ENCODE assay signal across 18 mouse cellular contexts in genomic region chr12:82139234-82140166, GRCm38 (mm10). TPM values are rescaled to one million over a fixed set of nuclear protein-coding genes. Genes with fewer than 3 reads are reported as not detected.
A peak's percentile ranks its signal among the peaks of the same experiment; 100 is the strongest.
DNase-seq lines count a peak whose midpoint lies in the region; ATAC-seq and TF ChIP-seq lines count a peak whose summit lies in the region.
"Had no signal": no experiment of that assay in that cellular context is flagged by ENCODE, and none has a peak within 500 bp of the region (broad histone marks: within the 10 kb centered on the region; RNA-seq: fewer than 3 reads in every experiment).

No protein-coding gene starts in this region.

- no peaks in the 10 kb centered on the region for H3K27me3 ChIP-seq in CH12.LX (replicated peaks)
- no peaks in the 10 kb centered on the region for H3K27me3 ChIP-seq in kidney, embryonic 14.5 days (ENCODE audit: control insufficient read depth, insufficient read depth, low read length)
- H3K27me3 ChIP-seq in heart, embryonic 11.5 days (ENCODE audit: control insufficient read depth, insufficient read depth, low read length): no peaks in the 10 kb centered on the region
- H3K27me3 ChIP-seq: embryonic facial prominence, embryonic 15.5 days had no signal

- no peaks in the 10 kb centered on the region for H3K79me2 ChIP-seq in CH12.LX (replicated peaks; ENCODE audit: control insufficient read depth, extremely low read depth, insufficient read depth, poor library complexity, severe bottlenecking)

- ATAC-seq in granulocyte monocyte progenitor cell, adult 5-6 weeks (replicated peaks; ENCODE audit: poor library complexity, severe bottlenecking): peak; percentile 79
- no peak for ATAC-seq in kidney, embryonic 14.5 days (ENCODE audit: low FRiP score, low TSS enrichment)
- no peak for ATAC-seq in monocyte, adult 5-6 weeks (replicated peaks; ENCODE audit: insufficient number of reproducible peaks, low FRiP score, low TSS enrichment, poor library complexity, severe bottlenecking)
- ATAC-seq in heart, embryonic 11.5 days (replicated peaks; ENCODE audit: insufficient number of reproducible peaks, low FRiP score, low TSS enrichment): no peak
- ATAC-seq: lung, postnatal 0 days had no signal

- H3K9me3 ChIP-seq in CH12.LX (replicated peaks; ENCODE audit: low read length): peaks cover 7% of the 10 kb centered on the region
- peaks cover 3% of the 10 kb centered on the region; the same call in 1 of the 2 replicates for H3K9me3 ChIP-seq in kidney, embryonic 14.5 days (ENCODE audit: control insufficient read depth, low read length)
- H3K9me3 ChIP-seq in heart, embryonic 11.5 days (replicated peaks; ENCODE audit: control insufficient read depth, low read length): no peaks in the 10 kb centered on the region
- H3K9me3 ChIP-seq: embryonic facial prominence, embryonic 15.5 days; forebrain, embryonic 12.5 days had no signal

- TF ChIP-seq POLR2A in CH12.LX (IDR thresholded peaks at IDR 0.05; ENCODE audit: low read depth, low read length): no peak

- WGBS in kidney, embryonic 14.5 days: 87% methylated on average over 17 of the region's 17 CpGs
- WGBS in heart, embryonic 11.5 days (ENCODE audit: insufficient replicate concordance): 89% methylated on average over 17 of the region's 17 CpGs

- TF ChIP-seq EP300 in CH12.LX (IDR thresholded peaks at IDR 0.05; ENCODE audit: low read length): peak; percentile 84

- peaks cover 3 to 28% of the 10 kb centered on the region in 2 experiments; a peak in 3 of 4 replicates for H3K4me1 ChIP-seq in CH12.LX (ENCODE audit: control insufficient read depth in 1 of 2, insufficient read depth in 2 of 2)
- no peaks in the 10 kb centered on the region for H3K4me1 ChIP-seq in kidney, embryonic 14.5 days (ENCODE audit: control insufficient read depth, insufficient read depth, low read length)
- H3K4me1 ChIP-seq in heart, embryonic 11.5 days (ENCODE audit: control insufficient read depth, insufficient read depth, low read length): no peaks in the 10 kb centered on the region
- H3K4me1 ChIP-seq: embryonic facial prominence, embryonic 15.5 days; forebrain, embryonic 12.5 days had no signal

- in situ Hi-C loops in CH12.LX (cut with MboI; ENCODE audit: low pct_ligation_motif_present, low pct_unique_long_range_greater_than_20kb, low sequenced_read_pairs): no loop called here

- dilution Hi-C loops in CH12.LX (cut with MboI; ENCODE audit: extremely low pct_ligation_motif_present, extremely low pct_unique_long_range_greater_than_20kb, low sequenced_read_pairs): no loop called here

- peak overlapping the region; percentile 72 for H3K27ac ChIP-seq in CH12.LX (ENCODE audit: insufficient read depth, low read depth)
- H3K27ac ChIP-seq in kidney, embryonic 14.5 days (ENCODE audit: low read depth, low read length): no peak overlapping the region
- no peak overlapping the region for H3K27ac ChIP-seq in heart, embryonic 11.5 days (ENCODE audit: low read depth, low read length)
- H3K27ac ChIP-seq: embryonic facial prominence, embryonic 15.5 days; forebrain, embryonic 12.5 days; liver, embryonic 14.5 days had no signal

- no peak for TF ChIP-seq RAD21 in CH12.LX (IDR thresholded peaks at IDR 0.05; ENCODE audit: low read depth, low read length)

- H3K9ac ChIP-seq in CH12.LX (ENCODE audit: insufficient read depth, low read depth): peak overlapping the region; percentile 30; the same call in 1 of the 2 replicates
- no peak overlapping the region for H3K9ac ChIP-seq in kidney, embryonic 14.5 days (ENCODE audit: low read depth, low read length)
- H3K9ac ChIP-seq in heart, embryonic 11.5 days (ENCODE audit: low read depth, low read length): no peak overlapping the region
- H3K9ac ChIP-seq: embryonic facial prominence, embryonic 15.5 days; forebrain, embryonic 12.5 days; liver, embryonic 14.5 days had no signal

- TF ChIP-seq CTCF in CH12.LX (conservative IDR thresholded peaks at IDR 0.05 in 1 of 2, IDR thresholded peaks at IDR 0.05 in 1 of 2; ENCODE audit: low read depth in 2 of 2, low read length in 2 of 2): no peak

- H3K4me2 ChIP-seq in CH12.LX (ENCODE audit: insufficient read depth, low read depth, poor library complexity, severe bottlenecking): peak overlapping the region; percentile 82
- no peak overlapping the region for H3K4me2 ChIP-seq in kidney, embryonic 14.5 days (replicated peaks; ENCODE audit: low read depth, low read length)
- H3K4me2 ChIP-seq in heart, embryonic 11.5 days: no peak overlapping the region
- H3K4me2 ChIP-seq: embryonic facial prominence, embryonic 15.5 days; forebrain, embryonic 12.5 days had no signal

- peak; percentile 11 for DNase-seq in adrenal gland, adult 2 months
- no peak for DNase-seq in adrenal gland, postnatal 4 days (ENCODE audit: low spot score in 2 of 2)
- peak; percentile 76 for DNase-seq in CH12.LX (ENCODE audit: extremely low read depth)
- peak; percentile 5 to 7 for DNase-seq in thymus, postnatal 10 days (ENCODE audit: low spot score in 2 of 2)
- DNase-seq: B cell, adult 2 months; cerebellum, adult 2 months; heart, adult 11 months; kidney, adult 2 months; right cerebral cortex, adult 18-20 months; spleen, adult 18-20 months had no signal

- H3K4me3 ChIP-seq in CH12.LX (replicated peaks in 1 of 3; ENCODE audit: low read depth in 2 of 3, low read length in 2 of 3, poor library complexity in 1 of 3): peak overlapping the region; percentile 6 to 41 (median 15)
- no peak overlapping the region for H3K4me3 ChIP-seq in kidney, embryonic 14.5 days (ENCODE audit: low read length)
- no peak overlapping the region for H3K4me3 ChIP-seq in heart, embryonic 11.5 days (ENCODE audit: low read depth, low read length)
- H3K4me3 ChIP-seq: embryonic facial prominence, embryonic 15.5 days; forebrain, embryonic 12.5 days had no signal

- no peaks in the 10 kb centered on the region for H3K36me3 ChIP-seq in CH12.LX (replicated peaks in 1 of 2; ENCODE audit: control insufficient read depth in 1 of 2, insufficient read depth in 1 of 2, low read length in 1 of 2)
- H3K36me3 ChIP-seq in kidney, embryonic 14.5 days (ENCODE audit: control insufficient read depth, insufficient read depth, low read length): no peaks in the 10 kb centered on the region
- H3K36me3 ChIP-seq in heart, embryonic 11.5 days (ENCODE audit: control insufficient read depth, insufficient read depth, low read length): no peaks in the 10 kb centered on the region
- H3K36me3 ChIP-seq: embryonic facial prominence, embryonic 15.5 days; forebrain, embryonic 12.5 days had no signal

TF ChIP-seq in CH12.LX, 34 proteins besides CTCF, POLR2A, EP300 and RAD21 (continues in another document):
- TF ChIP-seq ZKSCAN1 (IDR thresholded peaks at IDR 0.05; ENCODE audit: borderline replicate concordance, low read depth, low read length): no peak
- no peak; the same call in 1 of the 2 replicates for TF ChIP-seq SMC3 (IDR thresholded peaks at IDR 0.05; ENCODE audit: low read depth, low read length)
- TF ChIP-seq UBTF (IDR thresholded peaks at IDR 0.05; ENCODE audit: low read depth, low read length): no peak
- TF ChIP-seq SIN3A (IDR thresholded peaks at IDR 0.05; ENCODE audit: low read length): no peak
- peak; percentile 62 for TF ChIP-seq JUN (IDR thresholded peaks at IDR 0.05; ENCODE audit: insufficient read depth, low read depth, low read length)
- no peak for TF ChIP-seq USF1 (IDR thresholded peaks at IDR 0.05; ENCODE audit: low read depth, low read length)
- no peak for TF ChIP-seq NELFE (IDR thresholded peaks at IDR 0.05; ENCODE audit: low read depth, low read length)
- peak; percentile 72; the same call in 1 of the 2 replicates for TF ChIP-seq JUND (conservative IDR thresholded peaks at IDR 0.05; ENCODE audit: low read depth, low read length)
- TF ChIP-seq ZMIZ1 (IDR thresholded peaks at IDR 0.05; ENCODE audit: low read depth, low read length): no peak
- TF ChIP-seq MEF2A (IDR thresholded peaks at IDR 0.05; ENCODE audit: borderline replicate concordance, low read depth, low read length): no peak
- TF ChIP-seq MAZ (IDR thresholded peaks at IDR 0.05; ENCODE audit: low read depth, low read length): no peak
- no peak for TF ChIP-seq USF2 (conservative IDR thresholded peaks at IDR 0.05; ENCODE audit: low read depth, low read length)
- TF ChIP-seq E2F4 (IDR thresholded peaks at IDR 0.05; ENCODE audit: insufficient replicate concordance, low read depth, low read length): no peak
- TF ChIP-seq TBP (conservative IDR thresholded peaks at IDR 0.05; ENCODE audit: low read depth, low read length): no peak
- TF ChIP-seq GABPA (IDR thresholded peaks at IDR 0.05; ENCODE audit: insufficient replicate concordance, low read depth, low read length): no peak
- TF ChIP-seq RCOR1 (conservative IDR thresholded peaks at IDR 0.05; ENCODE audit: low read depth, low read length): no peak
- TF ChIP-seq CHD1 (IDR thresholded peaks at IDR 0.05; ENCODE audit: low read depth, low read length): no peak
- TF ChIP-seq ELF1 (IDR thresholded peaks at IDR 0.05; ENCODE audit: low read depth, low read length): no peak
- TF ChIP-seq MAFK (IDR thresholded peaks at IDR 0.05; ENCODE audit: insufficient replicate concordance, low read length): peak; percentile 74
- no peak for TF ChIP-seq ZC3H11A (IDR thresholded peaks at IDR 0.05; ENCODE audit: low read depth, low read length)
- TF ChIP-seq ZNF384 (IDR thresholded peaks at IDR 0.05; ENCODE audit: low read depth, low read length): no peak
- TF ChIP-seq CHD2 (IDR thresholded peaks at IDR 0.05; ENCODE audit: low read length): no peak
- TF ChIP-seq HCFC1 (IDR thresholded peaks at IDR 0.05; ENCODE audit: low read depth, low read length): no peak
- TF ChIP-seq NRF1 (IDR thresholded peaks at IDR 0.05; ENCODE audit: low read depth, low read length): no peak
- TF ChIP-seq ETS1 (conservative IDR thresholded peaks at IDR 0.05; ENCODE audit: low read depth, low read length): peak; percentile 38; the same call in 1 of the 2 replicates
- TF ChIP-seq MXI1 (IDR thresholded peaks at IDR 0.05; ENCODE audit: low read depth, low read length): no peak; the same call in 1 of the 2 replicates

RNA-seq across cellular contexts. Expression of gene Sipa1l1, which starts 29.6 kb away (rescaled TPM):
- total RNA-seq in adrenal gland, adult 2 months (2021): 10 to 100 TPM; 25.1 to 29.7 TPM
- 9.1 and 9.7 TPM in 2 replicates for polyA plus RNA-seq in adrenal gland, adult 2 months (2012; rRNA removed)
- 10 to 100 TPM; 32.7 to 40.0 TPM for total RNA-seq in adrenal gland, postnatal 4 days (2021)
- total RNA-seq in CH12.LX (2012; rRNA removed) (18.7 and 23.6 TPM in 2 replicates), CH12.LX (2014; rRNA removed) (13.6 and 15.1 TPM in 2 replicates)
- 36.7 and 37.5 TPM in 2 replicates for polyA plus RNA-seq in CH12.LX (2012; ENCODE audit: insufficient read length, low read depth)
- 37.1 and 43.1 TPM in 2 replicates for total RNA-seq in granulocyte monocyte progenitor cell, adult 5-6 weeks (2014; fragmentation: Nextera tagmentation)
- total RNA-seq in granulocyte monocyte progenitor cell, adult 5-6 weeks (2017): 26.6 and 30.9 TPM in 2 replicates
- 28.6 and 43.8 TPM in 2 replicates for polyA plus RNA-seq in kidney, embryonic 14.5 days (2014; fragmentation: Nextera tagmentation; extraction: Ambion mirVana)
- 44.5 to 87.6 TPM (median 61.0 TPM) in 3 replicates for total RNA-seq in monocyte, adult 5-6 weeks (2017)
- 33.5 and 37.2 TPM in 2 replicates for polyA plus RNA-seq in heart, embryonic 11.5 days (2014; fragmentation: Nextera tagmentation; extraction: Ambion mirVana)

Comparison
In these comparisons a context has a peak if more than half of its experiments do, and no peak if none do; other contexts are left out.
1. DNase-seq: peak in adrenal gland, adult 2 months (single experiment), CH12.LX (single experiment) and thymus, postnatal 10 days (2 of 2); none in adrenal gland, postnatal 4 days (0 of 2).
2. H3K4me3 ChIP-seq: peak in CH12.LX (3 of 3); none in kidney, embryonic 14.5 days (single experiment) and heart, embryonic 11.5 days (single experiment).